Mouse (Mus musculus): ENCODE measurements around the gene Gckr.
"Not testable (repeated sequence)": the region's sequence is repeated elsewhere in the genome, so short reads cannot be mapped to it uniquely, and the experiment has no call there.

Gckr gene

DNA sequence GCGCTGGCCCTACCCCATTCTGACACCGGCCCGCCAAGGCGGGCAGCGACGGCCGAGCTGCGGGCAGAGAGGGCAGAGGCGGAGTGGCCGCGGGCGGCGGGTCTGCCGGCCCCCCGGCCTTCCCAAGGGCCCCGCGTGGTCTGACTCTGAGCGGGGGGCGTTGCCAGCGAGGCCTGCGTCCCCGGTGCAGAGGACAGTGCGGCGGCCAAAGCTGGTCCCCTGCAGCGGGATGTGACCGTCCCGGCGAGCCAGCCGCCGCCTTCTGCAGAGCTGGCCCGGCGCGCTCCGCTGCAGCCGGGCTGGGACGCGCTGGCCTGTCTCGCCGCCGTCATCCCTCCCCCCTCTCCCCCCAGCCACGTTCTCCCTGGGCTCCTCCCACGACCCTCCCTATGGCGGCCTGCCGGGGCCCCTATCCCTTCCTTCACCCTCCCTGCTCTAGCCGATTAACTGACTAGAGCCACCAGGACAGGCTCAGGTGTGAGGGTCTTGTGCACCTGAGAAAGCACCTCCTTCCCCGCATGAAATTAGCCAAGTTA, 1.6 kb upstream of the Gckr start, which contains the start of gene Fndc4:
Fndc4 (minus strand) TSS at position 475 of the 536 bp plus-strand sequence.
- peak; percentile 11 for DNase-seq (ENCODE audit: low spot score)

DNA sequence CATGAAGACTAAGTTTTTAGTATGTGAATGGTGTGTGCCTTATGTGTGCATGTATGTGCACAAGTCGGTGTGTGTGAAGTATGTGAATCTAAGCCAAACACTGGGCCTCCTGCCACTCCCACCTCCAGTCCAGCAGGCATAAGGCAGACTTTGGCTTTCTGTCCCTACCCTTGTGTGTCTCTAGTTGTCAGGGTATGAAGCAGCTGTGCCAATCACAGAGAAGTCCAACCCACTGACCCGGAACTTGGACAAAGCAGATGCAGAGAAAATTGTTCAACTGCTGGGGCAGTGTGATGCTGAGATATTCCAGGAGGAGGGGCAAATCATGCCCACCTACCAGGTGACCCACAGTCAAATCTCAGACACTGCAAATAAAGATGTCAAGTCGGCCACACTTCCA, 738 bp downstream of the Gckr start:
- no peak for DNase-seq (ENCODE audit: low spot score)

DNA sequence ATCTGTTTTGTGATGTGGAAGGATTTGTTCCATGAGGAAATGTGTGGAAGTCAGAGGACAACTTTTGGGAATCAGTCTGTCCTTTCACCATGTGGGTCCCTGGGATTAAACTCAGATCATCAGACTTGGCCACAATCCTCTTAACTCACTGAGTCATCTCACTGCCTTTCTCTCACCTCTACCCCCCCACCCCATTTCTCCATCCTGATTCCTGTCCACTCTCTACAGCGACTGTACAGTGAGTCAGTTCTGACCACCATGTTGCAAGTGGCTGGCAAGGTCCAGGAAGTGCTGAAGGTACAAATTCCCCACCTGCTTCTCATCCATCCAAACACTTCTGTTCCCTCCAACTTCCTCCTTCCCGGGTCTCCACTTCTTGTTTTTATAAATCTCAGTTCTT, 1.2 kb downstream of the Gckr start:
- DNase-seq (ENCODE audit: low spot score), result no peak

DNA sequence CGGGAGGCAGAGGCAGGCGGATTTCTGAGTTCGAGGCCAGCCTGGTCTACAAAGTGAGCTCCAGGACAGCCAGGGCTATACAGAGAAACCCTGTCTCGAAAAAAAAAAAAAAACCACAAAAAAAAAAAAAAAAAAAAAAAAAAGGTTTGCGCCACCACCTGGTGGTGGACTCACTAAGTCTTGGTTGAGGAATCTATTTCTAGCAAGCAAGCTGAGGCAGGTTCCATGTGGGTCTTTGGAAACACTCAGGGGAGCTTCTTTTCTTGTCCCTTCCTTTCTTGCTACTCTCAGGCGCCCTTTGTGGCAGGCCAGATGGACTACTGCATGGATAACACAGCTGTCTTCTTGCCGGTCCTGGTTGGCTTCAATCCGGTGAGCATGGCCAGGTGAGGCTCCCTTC, 4.6 kb downstream of the Gckr start:
- DNase-seq (ENCODE audit: low spot score), result no peak

GRCm38 (mm10) chr5:31303093-31303492, 5.8 kb downstream of the Gckr start:
- DNase-seq (ENCODE audit: low spot score), result no peak

GRCm38 (mm10) chr5:31312806-31313205, 15.6 kb downstream of the Gckr start:
- no peak for DNase-seq (ENCODE audit: low spot score)

- DNase-seq (ENCODE audit: low spot score), result no peak
These were observed 25.5 kb downstream of the Gckr start for GRCm38 (mm10) chr5:31322776-31323175.

DNA sequence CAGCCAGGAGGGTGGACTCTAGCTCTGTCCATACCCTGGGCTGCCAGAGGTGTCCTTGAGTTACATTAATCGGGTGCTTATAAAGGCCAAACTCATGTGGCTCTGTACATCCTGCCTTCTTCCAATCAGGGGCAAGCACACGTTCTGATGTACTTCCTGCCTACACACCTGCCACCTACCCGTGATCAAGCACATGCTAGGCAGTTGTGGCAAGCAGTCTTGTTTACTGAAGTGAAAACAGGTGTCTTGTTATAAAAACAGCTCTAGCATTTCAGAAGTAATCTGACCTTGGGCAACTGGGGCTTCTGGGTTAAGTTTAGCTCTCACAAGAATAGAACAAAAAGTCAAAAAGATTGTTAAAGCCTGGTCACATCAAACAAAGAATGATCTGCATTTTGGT, 26.8 kb downstream of the Gckr start:
- no peak for DNase-seq (ENCODE audit: low spot score)

DNA sequence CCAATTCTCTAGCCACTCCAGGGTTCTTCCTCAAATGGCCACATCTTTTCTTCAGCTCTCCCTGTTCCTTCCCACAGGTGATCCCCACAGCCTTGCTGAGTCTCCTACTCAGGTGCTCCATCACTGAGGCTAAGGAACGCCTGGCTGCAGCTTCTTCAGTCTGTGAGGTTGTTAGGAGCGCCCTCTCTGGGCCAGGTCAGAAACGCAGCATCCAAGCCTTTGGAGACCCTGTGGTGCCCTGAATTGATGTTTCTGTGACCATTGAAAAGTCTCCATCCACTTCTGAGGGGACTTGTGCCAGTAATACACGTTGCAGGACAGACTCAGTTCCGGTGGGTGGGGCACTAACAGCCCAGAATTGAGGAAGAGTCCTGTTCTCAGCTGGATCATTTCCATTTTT, 29.6 kb downstream of the Gckr start:
- DNase-seq (ENCODE audit: low spot score), result no peak

DNA sequence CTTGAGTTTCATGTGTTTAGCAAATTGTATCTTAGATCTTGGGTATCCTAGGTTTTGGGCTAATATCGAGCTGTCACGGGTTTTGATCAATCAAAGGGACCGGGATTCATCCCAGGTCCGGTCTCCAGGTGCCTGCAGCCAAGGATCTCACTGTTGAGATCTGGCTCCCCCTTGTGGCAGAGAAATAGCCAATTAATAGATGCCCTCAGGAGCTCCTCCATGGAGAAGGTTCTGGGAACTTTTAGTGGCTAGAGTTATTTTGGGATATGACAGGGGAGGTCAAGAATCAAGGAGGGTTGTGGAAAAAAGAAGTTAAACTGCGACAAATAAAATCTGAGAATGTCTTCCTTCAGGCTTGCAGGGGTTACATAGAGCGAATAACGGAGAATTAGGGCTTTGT, 31.0 kb downstream of the Gckr start:
- DNase-seq (ENCODE audit: low spot score), result peak; percentile 65

DNA sequence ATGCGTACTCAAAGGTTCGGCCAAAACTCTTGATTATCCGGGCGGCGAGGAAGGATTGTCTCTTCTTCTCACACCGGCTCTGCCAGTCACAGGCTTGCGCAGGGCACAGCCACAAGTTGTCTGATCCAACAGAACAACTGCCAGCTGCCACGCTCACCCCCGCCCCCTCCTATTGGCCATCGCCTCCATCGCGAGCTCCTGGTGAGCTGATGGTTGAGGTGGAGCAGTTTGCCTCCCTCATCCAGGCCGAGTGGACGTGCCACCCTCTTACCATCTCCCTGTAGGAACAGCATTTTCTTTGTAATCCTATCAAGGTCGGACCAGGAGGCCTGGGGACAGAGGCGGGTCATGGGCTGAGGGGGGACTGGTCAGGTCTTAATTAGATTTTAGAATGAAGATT, 60.3 kb downstream of the Gckr start:
- not testable (repeated sequence) for DNase-seq (ENCODE audit: low spot score)

DNA sequence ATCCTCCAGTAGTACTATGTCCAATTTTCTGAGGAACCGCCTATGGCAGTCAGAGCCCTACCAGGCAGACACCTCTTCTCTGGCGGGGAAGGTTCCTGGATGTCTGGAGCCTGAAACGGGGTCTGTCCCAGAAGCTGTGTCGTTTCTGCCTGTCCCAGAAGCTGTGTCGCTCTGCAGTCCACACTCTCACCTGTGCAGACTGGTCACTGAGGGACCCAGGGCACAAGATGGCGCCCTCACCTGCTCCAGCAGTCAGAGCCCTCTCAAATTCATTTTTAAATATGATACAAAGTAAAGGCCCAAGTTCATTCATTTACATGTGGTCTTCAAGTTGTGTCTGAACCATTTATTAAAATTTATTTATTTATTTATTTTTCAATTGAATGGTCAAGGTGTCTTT, 63.7 kb downstream of the Gckr start:
- no peak for DNase-seq (ENCODE audit: low spot score)

Measured in urinary bladder, postnatal 14 days (tissue).